Mouse (Mus musculus): ENCODE measurements at regions not wholly inside any gene's neighbourhood (a gene's known extent, or its start where the extent isn't known, plus 50 kb on each side); places are given as distances from the start of the nearest gene placed in this dataset.

DNA sequence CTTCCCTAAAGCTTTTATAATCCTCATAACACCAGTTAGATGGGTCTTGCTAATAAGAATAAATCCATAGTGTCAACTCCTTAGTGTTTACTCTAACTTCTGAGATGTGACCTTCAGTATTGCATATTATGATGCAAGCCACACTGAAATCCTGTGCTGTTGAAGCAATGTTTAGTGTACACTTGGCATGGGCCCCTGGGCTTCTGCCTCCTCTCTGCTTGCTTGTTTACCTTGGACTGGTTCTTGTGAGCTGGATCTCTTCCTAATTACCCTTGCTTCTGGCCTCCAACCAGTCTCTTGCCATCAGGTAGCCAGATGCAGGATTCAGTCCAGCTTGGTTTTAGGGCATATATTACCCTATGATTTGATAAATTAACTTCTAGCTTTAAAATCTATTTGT is 57.0 kb downstream of the Rgs2 start:
- Histone ChIP-seq H3K27me3 (no peaks in the 10 kb centered on the region), H3K9ac (no peak overlapping the region), H3K4me1 (replicated peaks) (no peaks in the 10 kb centered on the region), H3K27ac (no peak overlapping the region), H3K4me3 (no peak overlapping the region), H3K36me3 (no peaks in the 10 kb centered on the region), H3K4me2 (no peak overlapping the region), H3K9me3 (no peaks in the 10 kb centered on the region)
- ATAC-seq (ENCODE audit: low FRiP score) = no peak

- no peaks in the 10 kb centered on the region for H3K27me3 ChIP-seq
- no peak overlapping the region for H3K9ac ChIP-seq
- H3K9me3 ChIP-seq = no peaks in the 10 kb centered on the region
- peak; percentile 61 for ATAC-seq (ENCODE audit: low FRiP score)
- H3K4me2 ChIP-seq = no peak overlapping the region
- H3K27ac ChIP-seq = no peak overlapping the region
- H3K4me3 ChIP-seq = no peak overlapping the region
- H3K36me3 ChIP-seq = no peaks in the 10 kb centered on the region
- H3K4me1 ChIP-seq (replicated peaks) = peaks cover 3% of the 10 kb centered on the region; the same call in 1 of the 2 replicates
- WGBS = 63% methylated on average over 5 of the region's 5 CpGs
These were observed 62.5 kb downstream of the Rgs2 start for GRCm38 (mm10) chr1:143941465-143941864.

- 52% methylated on average over 2 of the region's 2 CpGs for WGBS
- no peak for ATAC-seq (ENCODE audit: low FRiP score)
These were observed 64.5 kb downstream of the Rgs2 start for GRCm38 (mm10) chr1:143939511-143939910.

GRCm38 (mm10) chr1:143938569-143938968 is 65.4 kb downstream of the Rgs2 start:
- peak overlapping the region; percentile 52; the same call in 1 of the 2 replicates for H3K27ac ChIP-seq
- ATAC-seq (ENCODE audit: low FRiP score) = peak; percentile 59; the same call in 1 of the 2 replicates
- 53% methylated on average over 3 of the region's 3 CpGs for WGBS

More at GRCm38 (mm10) chr1:143939511-143939910, 64.5 kb downstream of the Rgs2 start:
- Histone ChIP-seq H3K4me2 (no peak overlapping the region), H3K36me3 (no peaks in the 10 kb centered on the region), H3K4me1 (replicated peaks) (peaks cover 3% of the 10 kb centered on the region; the same call in 1 of the 2 replicates), H3K9ac (no peak overlapping the region), H3K27me3 (no peaks in the 10 kb centered on the region), H3K4me3 (no peak overlapping the region), H3K9me3 (no peaks in the 10 kb centered on the region), H3K27ac (no peak overlapping the region)

DNA sequence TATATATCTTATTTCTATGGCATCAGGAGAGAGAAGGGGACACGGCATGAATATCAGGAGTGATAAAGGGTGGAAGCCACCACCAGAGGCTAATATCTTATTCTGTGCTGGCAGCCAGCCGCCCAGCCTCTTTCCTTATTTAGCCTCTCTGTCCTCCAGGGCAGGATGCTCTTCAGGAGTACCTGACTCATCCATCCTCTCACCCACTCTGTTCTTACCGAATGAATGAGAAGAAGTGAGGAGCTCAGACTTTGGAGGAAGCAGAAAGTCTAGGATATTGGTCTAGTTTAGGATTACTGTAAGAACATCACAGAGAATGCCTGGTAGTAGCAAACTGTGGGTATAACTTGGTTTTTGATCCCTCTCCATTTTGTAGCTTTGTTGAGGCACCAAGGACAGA is 73.2 kb downstream of the Rgs2 start:
- 81% methylated on average over 3 of the region's 3 CpGs for WGBS
- Histone ChIP-seq H3K9ac (no peak overlapping the region), H3K27ac (no peak overlapping the region), H3K4me3 (no peak overlapping the region), H3K4me2 (no peak overlapping the region), H3K9me3 (no peaks in the 10 kb centered on the region), H3K27me3 (no peaks in the 10 kb centered on the region), H3K4me1 (replicated peaks) (no peaks in the 10 kb centered on the region), H3K36me3 (no peaks in the 10 kb centered on the region)
- ATAC-seq (ENCODE audit: low FRiP score) = no peak

More at GRCm38 (mm10) chr1:143938569-143938968, 65.4 kb downstream of the Rgs2 start:
- Histone ChIP-seq H3K36me3 (no peaks in the 10 kb centered on the region), H3K27me3 (no peaks in the 10 kb centered on the region), H3K9me3 (no peaks in the 10 kb centered on the region), H3K4me1 (replicated peaks) (peaks cover 3% of the 10 kb centered on the region; the same call in 1 of the 2 replicates), H3K4me3 (no peak overlapping the region), H3K4me2 (no peak overlapping the region), H3K9ac (no peak overlapping the region)

- no peak overlapping the region for H3K4me3 ChIP-seq
- no peak for ATAC-seq (ENCODE audit: low FRiP score)
- H3K27ac ChIP-seq = no peak overlapping the region
- WGBS = 74% methylated on average over 5 of the region's 5 CpGs
- H3K4me2 ChIP-seq = no peak overlapping the region
- no peaks in the 10 kb centered on the region for H3K4me1 ChIP-seq (replicated peaks)
- H3K27me3 ChIP-seq = no peaks in the 10 kb centered on the region
- no peak overlapping the region for H3K9ac ChIP-seq
- no peaks in the 10 kb centered on the region for H3K36me3 ChIP-seq
- H3K9me3 ChIP-seq = no peaks in the 10 kb centered on the region
These were observed 74.3 kb downstream of the Rgs2 start for GRCm38 (mm10) chr1:143929567-143930165.

DNA sequence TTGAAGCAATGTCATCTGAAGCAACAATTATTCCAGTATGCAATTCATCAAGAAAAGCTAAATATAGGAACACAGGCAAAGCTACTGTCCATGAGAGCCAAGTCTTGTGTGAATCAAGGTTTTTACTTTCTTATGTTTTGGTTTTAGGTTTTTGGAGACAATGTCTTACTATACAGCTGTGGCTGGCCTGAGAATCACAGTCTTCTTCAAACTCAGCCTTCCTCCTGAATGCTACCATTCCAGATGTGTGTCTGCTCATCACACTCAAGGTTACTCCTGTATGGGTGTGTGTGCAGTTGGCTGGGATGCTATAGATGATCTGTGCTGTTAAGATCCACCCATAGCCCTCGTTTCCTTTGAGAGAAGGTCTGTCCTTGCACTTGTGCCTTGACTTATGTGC is 81.5 kb downstream of the Rgs2 start:
- Histone ChIP-seq H3K4me3 (no peak overlapping the region), H3K27ac (no peak overlapping the region), H3K4me1 (replicated peaks) (peaks cover 9% of the 10 kb centered on the region), H3K36me3 (no peaks in the 10 kb centered on the region), H3K4me2 (no peak overlapping the region), H3K27me3 (no peaks in the 10 kb centered on the region), H3K9ac (no peak overlapping the region), H3K9me3 (no peaks in the 10 kb centered on the region)
- 72% methylated on average over 1 of the region's 1 CpGs for WGBS
- no peak for ATAC-seq (ENCODE audit: low FRiP score)

GRCm38 (mm10) chr1:143920256-143920655 is 83.7 kb downstream of the Rgs2 start:
- no peak overlapping the region for H3K4me2 ChIP-seq
- WGBS = 22% methylated on average over 7 of the region's 7 CpGs
- H3K4me3 ChIP-seq = no peak overlapping the region
- H3K36me3 ChIP-seq = no peaks in the 10 kb centered on the region
- peak overlapping the region; percentile 6; the same call in 1 of the 2 replicates for H3K9ac ChIP-seq
- no peaks in the 10 kb centered on the region for H3K9me3 ChIP-seq
- H3K27me3 ChIP-seq = peaks cover 4% of the 10 kb centered on the region
- H3K27ac ChIP-seq = no peak overlapping the region
- peak; percentile 54; the same call in 1 of the 2 replicates for ATAC-seq (ENCODE audit: low FRiP score)
- H3K4me1 ChIP-seq (replicated peaks) = peaks cover 9% of the 10 kb centered on the region

- no peak overlapping the region for H3K27ac ChIP-seq
- H3K27me3 ChIP-seq = peaks cover 4% of the 10 kb centered on the region
- H3K36me3 ChIP-seq = no peaks in the 10 kb centered on the region
- no peak for ATAC-seq (ENCODE audit: low FRiP score)
- peaks cover 9% of the 10 kb centered on the region for H3K4me1 ChIP-seq (replicated peaks)
- H3K9me3 ChIP-seq = no peaks in the 10 kb centered on the region
- no peak overlapping the region for H3K9ac ChIP-seq
- no peak overlapping the region for H3K4me3 ChIP-seq
- WGBS = 85% methylated on average over 5 of the region's 5 CpGs
- H3K4me2 ChIP-seq = no peak overlapping the region
These were observed 85.0 kb downstream of the Rgs2 start for GRCm38 (mm10) chr1:143918949-143919348.

GRCm38 (mm10) chr1:143918146-143918774 is 85.7 kb downstream of the Rgs2 start:
- H3K27ac ChIP-seq = no peak overlapping the region
- H3K4me3 ChIP-seq = no peak overlapping the region

GRCm38 (mm10) chr1:143917623-143918022 is 86.3 kb downstream of the Rgs2 start:
- no peaks in the 10 kb centered on the region for H3K36me3 ChIP-seq
- H3K9ac ChIP-seq = no peak overlapping the region
- ATAC-seq (ENCODE audit: low FRiP score) = no peak
- no peak overlapping the region for H3K27ac ChIP-seq
- WGBS = 65% methylated on average over 5 of the region's 5 CpGs
- H3K4me2 ChIP-seq = no peak overlapping the region
- H3K9me3 ChIP-seq = no peaks in the 10 kb centered on the region
- no peak overlapping the region for H3K4me3 ChIP-seq
- peaks cover 5% of the 10 kb centered on the region for H3K27me3 ChIP-seq
- H3K4me1 ChIP-seq (replicated peaks) = peaks cover 9% of the 10 kb centered on the region

More at GRCm38 (mm10) chr1:143918146-143918774, 85.7 kb downstream of the Rgs2 start:
- Histone ChIP-seq H3K4me1 (replicated peaks) (peaks cover 9% of the 10 kb centered on the region), H3K27me3 (peaks cover 4% of the 10 kb centered on the region), H3K9me3 (no peaks in the 10 kb centered on the region), H3K4me2 (no peak overlapping the region), H3K36me3 (no peaks in the 10 kb centered on the region), H3K9ac (no peak overlapping the region)
- no peak for ATAC-seq (ENCODE audit: low FRiP score)
- 91% methylated on average over 9 of the region's 9 CpGs for WGBS

GRCm38 (mm10) chr1:143916587-143916986 is 87.4 kb downstream of the Rgs2 start:
- Histone ChIP-seq H3K4me3 (no peak overlapping the region), H3K9ac (no peak overlapping the region), H3K4me2 (no peak overlapping the region), H3K27me3 (peaks cover 14% of the 10 kb centered on the region), H3K36me3 (no peaks in the 10 kb centered on the region), H3K27ac (no peak overlapping the region), H3K4me1 (replicated peaks) (peaks cover 9% of the 10 kb centered on the region), H3K9me3 (no peaks in the 10 kb centered on the region)
- WGBS = 89% methylated on average over 9 of the region's 9 CpGs
- ATAC-seq (ENCODE audit: low FRiP score) = no peak

- Histone ChIP-seq H3K4me2 (no peak overlapping the region), H3K9me3 (no peaks in the 10 kb centered on the region), H3K27me3 (peaks cover 16% of the 10 kb centered on the region), H3K4me1 (replicated peaks) (peaks cover 3% of the 10 kb centered on the region; the same call in 1 of the 2 replicates), H3K27ac (no peak overlapping the region), H3K4me3 (no peak overlapping the region), H3K9ac (no peak overlapping the region), H3K36me3 (no peaks in the 10 kb centered on the region)
- no peak for ATAC-seq (ENCODE audit: low FRiP score)
- 82% methylated on average over 3 of the region's 3 CpGs for WGBS
These were observed 91.4 kb downstream of the Rgs2 start for GRCm38 (mm10) chr1:143912586-143912985.
